In the genomic region with DNA sequence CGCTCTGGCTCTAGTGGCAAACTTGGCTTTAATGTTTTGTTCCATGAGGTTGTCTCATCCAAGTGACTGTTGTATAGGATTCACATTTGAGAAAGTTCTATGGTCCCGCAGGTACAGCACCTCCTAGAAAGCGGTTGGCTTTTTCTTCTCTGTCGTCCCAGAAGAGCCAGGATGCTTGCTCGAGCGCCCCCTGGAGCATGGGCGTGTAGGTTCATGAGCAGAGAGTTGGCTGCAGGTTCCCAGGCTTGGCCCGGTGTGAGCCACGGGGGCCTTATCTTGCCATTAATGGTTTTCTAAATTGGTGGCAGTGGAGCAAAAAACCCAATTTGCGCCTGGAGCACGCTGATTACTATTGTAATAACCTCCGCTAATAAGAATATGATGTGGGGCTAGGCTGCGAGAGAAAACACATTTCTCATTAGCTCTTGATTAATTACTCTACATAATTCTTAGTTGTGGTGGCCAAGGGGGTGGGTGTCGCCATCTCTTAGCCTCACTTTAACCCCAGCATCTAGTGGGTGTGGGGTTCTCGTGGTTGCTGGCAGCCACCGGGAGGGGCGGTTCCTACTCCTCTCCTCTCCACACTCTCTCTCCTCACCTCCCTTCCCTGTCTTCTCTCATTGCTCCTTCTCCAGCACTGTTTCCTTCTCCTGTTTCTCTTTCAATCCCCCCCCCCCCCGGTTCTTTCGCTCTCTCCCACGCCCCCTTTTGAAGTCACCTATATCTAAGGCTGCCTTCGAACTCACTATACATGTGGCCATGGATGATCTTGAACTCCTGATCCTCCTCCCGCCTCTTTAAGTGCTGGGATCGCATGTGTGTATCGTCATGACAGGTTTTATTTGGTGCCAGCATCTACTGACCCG, we compare ENCODE assay signal across 8 mouse cellular contexts. TPM values are rescaled to one million over a fixed set of nuclear protein-coding genes. Genes with fewer than 3 reads are reported as not detected.
A peak's percentile ranks its signal among the peaks of the same experiment; 100 is the strongest.
DNase-seq lines count a peak whose midpoint lies in the region; ATAC-seq and TF ChIP-seq lines count a peak whose summit lies in the region.

No protein-coding gene starts in this region.

- H3K27ac ChIP-seq in cerebellum, adult 2 months (ENCODE audit: insufficient read depth, low read length), result peak overlapping the region; percentile 84
- no peak overlapping the region for H3K27ac ChIP-seq in embryonic facial prominence, embryonic 13.5 days
- H3K27ac ChIP-seq in limb, embryonic 11.5 days (replicated peaks; ENCODE audit: low read depth, low read length), result no peak overlapping the region

- WGBS in cerebellum, adult 2 months, result 60% methylated on average over 25 of the region's 25 CpGs
- 72% methylated on average over 25 of the region's 25 CpGs for WGBS in embryonic facial prominence, embryonic 13.5 days
- WGBS in limb, embryonic 11.5 days, result 59% methylated on average over 25 of the region's 25 CpGs

- ATAC-seq in embryonic facial prominence, embryonic 13.5 days (ENCODE audit: insufficient number of reproducible peaks, insufficient read depth, low FRiP score, low TSS enrichment, low read depth), result no peak
- no peak for ATAC-seq in limb, embryonic 11.5 days (ENCODE audit: insufficient number of reproducible peaks, low FRiP score, low TSS enrichment, low read depth)

- peak overlapping the region; percentile 67; the same call in 1 of the 2 replicates for H3K9ac ChIP-seq in embryonic facial prominence, embryonic 13.5 days
- peak overlapping the region; percentile 79 for H3K9ac ChIP-seq in limb, embryonic 11.5 days (ENCODE audit: low read length)

- H3K27me3 ChIP-seq in cerebellum, adult 2 months (ENCODE audit: control insufficient read depth, insufficient read depth, low read length), result no peaks in the 10 kb centered on the region
- peaks cover 14% of the 10 kb centered on the region; the same call in 1 of the 2 replicates for H3K27me3 ChIP-seq in E14TG2a.4 (ENCODE audit: insufficient read depth, low read length)
- H3K27me3 ChIP-seq in embryonic facial prominence, embryonic 13.5 days, result 0 out of 2 replicates have a peak, but pooled peaks cover 14% of the 10 kb centered on the region
- H3K27me3 ChIP-seq in limb, embryonic 11.5 days (ENCODE audit: control insufficient read depth, insufficient read depth, low read length), result no peaks in the 10 kb centered on the region

- DNase-seq in cerebellum, adult 2 months, result no peak
- no peak for DNase-seq in cerebellum, adult 8-10 months
- peak; percentile 45 for DNase-seq in limb, embryonic 11.5 days (ENCODE audit: low spot score)
- peak; percentile 71 for DNase-seq in retina, embryonic 14.5 days (ENCODE audit: low spot score)
- no peak for DNase-seq in ovary, adult 18-20 months (ENCODE audit: low spot score)
- no peak for DNase-seq in MN1 (ENCODE audit: low spot score)

- peak; percentile 9; the same call in 1 of the 2 replicates for TF ChIP-seq CTCF in cerebellum, adult 2 months (IDR thresholded peaks at IDR 0.05; ENCODE audit: borderline replicate concordance, insufficient read depth, low read depth, low read length)
- TF ChIP-seq CTCF in E14TG2a.4 (conservative IDR thresholded peaks at IDR 0.05; ENCODE audit: low read length), result peak; percentile 74

- H3K9me3 ChIP-seq in E14TG2a.4 (ENCODE audit: low read length), result no peaks in the 10 kb centered on the region
- H3K9me3 ChIP-seq in embryonic facial prominence, embryonic 13.5 days, result no peaks in the 10 kb centered on the region
- no peaks in the 10 kb centered on the region for H3K9me3 ChIP-seq in limb, embryonic 11.5 days (ENCODE audit: control insufficient read depth, low read length)

- peaks cover 13% of the 10 kb centered on the region; the same call in 1 of the 2 replicates for H3K4me1 ChIP-seq in cerebellum, adult 2 months (ENCODE audit: control insufficient read depth, insufficient read depth, low read length)
- H3K4me1 ChIP-seq in E14TG2a.4 (replicated peaks; ENCODE audit: low read depth, low read length), result peaks cover 50% of the 10 kb centered on the region
- peaks cover 16% of the 10 kb centered on the region for H3K4me1 ChIP-seq in embryonic facial prominence, embryonic 13.5 days
- H3K4me1 ChIP-seq in limb, embryonic 11.5 days (ENCODE audit: control insufficient read depth, insufficient read depth, low read length), result peaks cover 8% of the 10 kb centered on the region

- no peak overlapping the region for H3K4me3 ChIP-seq in cerebellum, adult 2 months (replicated peaks; ENCODE audit: insufficient read depth, low read depth, low read length)
- peak overlapping the region; percentile 80 for H3K4me3 ChIP-seq in E14TG2a.4 (replicated peaks; ENCODE audit: low read length)
- 0 out of 2 replicates have a peak overlapping the region, but pooled peaks have one; percentile 31 for H3K4me3 ChIP-seq in embryonic facial prominence, embryonic 13.5 days
- H3K4me3 ChIP-seq in limb, embryonic 11.5 days (ENCODE audit: low read depth, low read length), result no peak overlapping the region

- no peak for TF ChIP-seq POLR2A in cerebellum, adult 2 months (IDR thresholded peaks at IDR 0.05; ENCODE audit: borderline replicate concordance, insufficient read depth, low read length)

- no peaks in the 10 kb centered on the region for H3K36me3 ChIP-seq in E14TG2a.4 (ENCODE audit: insufficient read depth, low read length)
- no peaks in the 10 kb centered on the region for H3K36me3 ChIP-seq in embryonic facial prominence, embryonic 13.5 days
- no peaks in the 10 kb centered on the region for H3K36me3 ChIP-seq in limb, embryonic 11.5 days (ENCODE audit: control insufficient read depth, insufficient read depth, low read length)

- peak overlapping the region; percentile 61 for H3K4me2 ChIP-seq in embryonic facial prominence, embryonic 13.5 days
- H3K4me2 ChIP-seq in limb, embryonic 11.5 days (ENCODE audit: low read depth, severe bottlenecking), result peak overlapping the region; percentile 70

RNA-seq across cellular contexts. Expression of gene 4931429L15Rik, which starts 8.2 kb away (rescaled TPM):
- polyA plus RNA-seq in cerebellum, adult 2 months (2012; rRNA removed), result not detected in 2 replicates
- polyA plus RNA-seq in embryonic facial prominence, embryonic 13.5 days (2015; fragmentation: Nextera tagmentation; extraction: Ambion mirVana), result not detected in 2 replicates
- 0.08 TPM in 1 of 2 replicates, not detected in the other for polyA plus RNA-seq in limb, embryonic 11.5 days (2014; fragmentation: Nextera tagmentation; extraction: Ambion mirVana)

RNA-seq across cellular contexts. Expression of gene Bud13, which starts 45.1 kb away (rescaled TPM):
- polyA plus RNA-seq in cerebellum, adult 2 months (2012; rRNA removed), result 11.9 and 12.8 TPM in 2 replicates
- 28.7 and 34.3 TPM in 2 replicates for polyA plus RNA-seq in embryonic facial prominence, embryonic 13.5 days (2015; fragmentation: Nextera tagmentation; extraction: Ambion mirVana)
- polyA plus RNA-seq in limb, embryonic 11.5 days (2014; fragmentation: Nextera tagmentation; extraction: Ambion mirVana), result 37.9 and 38.9 TPM in 2 replicates

RNA-seq across cellular contexts. Expression of gene Zpr1, which starts 55.1 kb away (rescaled TPM):
- 37.9 and 40.3 TPM in 2 replicates for polyA plus RNA-seq in cerebellum, adult 2 months (2012; rRNA removed)
- 51.9 and 53.6 TPM in 2 replicates for polyA plus RNA-seq in embryonic facial prominence, embryonic 13.5 days (2015; fragmentation: Nextera tagmentation; extraction: Ambion mirVana)
- polyA plus RNA-seq in limb, embryonic 11.5 days (2014; fragmentation: Nextera tagmentation; extraction: Ambion mirVana), result 60.4 and 64.2 TPM in 2 replicates

RNA-seq across cellular contexts. Expression of gene Apoa5, which starts 59.5 kb away (rescaled TPM):
- not detected in 2 replicates for polyA plus RNA-seq in cerebellum, adult 2 months (2012; rRNA removed)
- not detected in 2 replicates for polyA plus RNA-seq in embryonic facial prominence, embryonic 13.5 days (2015; fragmentation: Nextera tagmentation; extraction: Ambion mirVana)
- 0.08 TPM in 1 of 2 replicates, not detected in the other for polyA plus RNA-seq in limb, embryonic 11.5 days (2014; fragmentation: Nextera tagmentation; extraction: Ambion mirVana)

Comparison
In these comparisons a context has a peak if more than half of its experiments do, and no peak if none do; other contexts are left out.
1. DNase-seq: peak in limb, embryonic 11.5 days (single experiment) and retina, embryonic 14.5 days (single experiment); none in cerebellum, adult 2 months (0 of 2), cerebellum, adult 8-10 months (single experiment), ovary, adult 18-20 months (single experiment) and MN1 (single experiment).
2. H3K4me3 ChIP-seq: peak in E14TG2a.4 (single experiment) and embryonic facial prominence, embryonic 13.5 days (single experiment); none in cerebellum, adult 2 months (single experiment) and limb, embryonic 11.5 days (single experiment).